Mouse (Mus musculus) midbrain, embryonic 13.5 days (tissue): ENCODE measurements at regions not wholly inside any gene's neighbourhood (a gene's known extent, or its start where the extent isn't known, plus 50 kb on each side); places are given as distances from the start of the nearest gene placed in this dataset.

ENCODE experiments used
- ATAC-seq: fragments of 200-750 bp; cut with Nextera tagmentation; 2 replicates; pipeline ENCODE4 v1.8.0; 2017; ENCODE audit warnings: mild to moderate bottlenecking, moderate TSS enrichment, moderate library complexity
- H3K27ac ChIP-seq: fragments of 300-500 bp; sonication (generic); 2 replicates; pipeline ENCODE4 v1.5.1; 2015; ENCODE audit warnings: inconsistent platforms, mild to moderate bottlenecking, moderate library complexity
- H3K27me3 ChIP-seq: fragments of 300-500 bp; sonication (generic); 2 replicates; pipeline ENCODE4 v1.6.1; 2015; ENCODE audit warnings: mild to moderate bottlenecking, inconsistent platforms
- H3K36me3 ChIP-seq: fragments of 300-500 bp; sonication (generic); 2 replicates; pipeline ENCODE4 v1.6.1; 2015; ENCODE audit warnings: mild to moderate bottlenecking, inconsistent platforms
- H3K4me1 ChIP-seq: fragments of 300-500 bp; sonication (generic); replicated peaks from 2 replicates; pipeline ENCODE4 v1.6.1; 2015; ENCODE audit warnings: inconsistent platforms
- H3K4me2 ChIP-seq: fragments of 300-500 bp; sonication (generic); replicated peaks from 2 replicates; pipeline ENCODE4 v1.6.1; 2015; ENCODE audit warnings: moderate library complexity, mild to moderate bottlenecking, inconsistent platforms
- H3K4me3 ChIP-seq: fragments of 300-500 bp; sonication (generic); replicated peaks from 2 replicates; pipeline ENCODE4 v1.5.1; 2015; ENCODE audit warnings: mild to moderate bottlenecking, inconsistent platforms
- H3K9ac ChIP-seq: fragments of 300-500 bp; sonication (generic); replicated peaks from 2 replicates; pipeline ENCODE4 v1.6.1; 2015; ENCODE audit warnings: mild to moderate bottlenecking, inconsistent platforms
- H3K9me3 ChIP-seq: fragments of 300-500 bp; sonication (generic); 2 replicates; pipeline ENCODE4 v1.6.1; 2016; ENCODE audit warnings: mild to moderate bottlenecking, inconsistent platforms
- WGBS: fragments of 180-500 bp; shearing (Covaris S2); methylation state at CpG from one replicate; pipeline ENCODE4 v1.1.7; 2015; 5-methylcytosine and 5-hydroxymethylcytosine counted together

DNA sequence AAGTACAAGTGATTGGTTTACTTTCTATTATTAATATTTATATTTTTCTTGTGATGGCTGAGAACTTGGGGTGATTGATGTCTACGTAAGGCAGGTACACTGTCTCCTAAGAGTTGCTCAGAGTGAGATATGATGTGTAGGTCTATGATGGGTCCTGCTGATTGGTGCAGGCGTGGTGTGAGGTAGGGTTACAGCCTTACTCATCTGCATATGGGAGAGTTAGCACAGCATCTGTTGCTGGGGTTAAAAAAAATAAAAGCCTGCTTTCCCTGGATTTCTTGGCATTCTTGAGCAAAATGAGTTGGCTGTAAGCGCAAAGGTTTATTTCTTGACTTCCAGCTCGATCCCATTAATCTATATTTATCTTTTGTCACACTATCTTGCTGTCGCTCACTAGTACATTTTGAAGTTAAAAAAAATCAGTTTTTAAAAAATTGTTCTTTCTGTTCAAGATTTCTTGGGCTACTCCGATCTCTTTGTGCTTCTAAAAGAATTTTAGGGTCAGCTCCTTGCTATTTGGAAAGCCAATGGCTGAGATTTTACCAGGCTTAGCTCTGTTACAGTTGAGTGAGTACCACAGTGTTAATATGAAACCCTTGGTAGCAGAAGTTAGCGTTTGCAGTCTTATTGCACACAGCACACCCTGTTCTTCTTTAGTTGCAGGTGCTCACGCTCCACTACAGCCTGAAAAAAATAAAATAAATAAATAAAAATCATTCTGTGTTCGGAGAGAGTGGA lies 482.0 kb downstream of the Plekhb2 start:
- no peak overlapping the region for H3K4me2 ChIP-seq
- H3K9me3 ChIP-seq = no peaks in the 10 kb centered on the region
- H3K36me3 ChIP-seq = no peaks in the 10 kb centered on the region
- ATAC-seq = no peak
- no peaks in the 10 kb centered on the region for H3K4me1 ChIP-seq
- WGBS = 84% methylated on average over 9 of the region's 9 CpGs
- H3K27ac ChIP-seq = no peak overlapping the region
- H3K4me3 ChIP-seq = no peak overlapping the region
- H3K9ac ChIP-seq = no peak overlapping the region
- H3K27me3 ChIP-seq = no peaks in the 10 kb centered on the region

DNA sequence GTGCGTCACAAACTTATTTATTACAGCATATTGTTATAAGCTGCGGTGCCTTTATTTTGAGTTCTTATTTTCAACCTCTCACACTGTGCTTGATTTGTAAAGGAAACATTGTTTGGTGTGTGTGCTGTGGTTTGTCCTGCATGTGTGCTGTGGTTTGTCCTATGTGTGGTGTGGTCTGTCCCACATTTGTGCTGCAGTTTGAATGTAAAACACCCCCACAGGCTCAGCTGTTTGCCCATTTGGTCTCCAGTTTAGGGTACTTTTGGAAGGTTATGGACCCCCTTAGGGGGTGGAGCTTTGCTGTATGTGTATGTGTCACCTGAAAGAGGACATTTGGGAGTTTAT lies 482.5 kb downstream of the Plekhb2 start:
- 94% methylated on average over 2 of the region's 2 CpGs for WGBS
- no peak for ATAC-seq
- H3K36me3 ChIP-seq = no peaks in the 10 kb centered on the region

DNA sequence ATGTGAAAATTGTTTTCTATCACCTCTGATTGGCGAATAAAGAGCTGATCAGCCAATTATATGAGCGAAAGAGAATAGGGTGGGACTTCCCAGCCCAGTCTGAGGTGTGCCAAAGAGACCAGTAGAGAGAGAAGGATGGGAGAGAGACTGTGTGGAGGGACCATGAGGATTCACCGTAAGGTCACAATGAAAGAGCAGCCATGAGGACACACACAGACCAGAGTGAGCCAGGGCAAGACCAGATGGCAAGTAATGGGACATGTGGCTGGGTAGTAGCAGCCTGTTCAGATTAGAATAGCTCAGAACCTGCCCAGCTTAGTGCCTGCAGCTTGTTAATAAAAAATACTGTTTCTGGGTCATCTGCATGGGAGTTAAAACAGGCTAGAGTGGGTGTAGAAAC lies 487.9 kb downstream of the Plekhb2 start:
- Histone ChIP-seq H3K4me1 (no peaks in the 10 kb centered on the region), H3K27ac (no peak overlapping the region), H3K36me3 (no peaks in the 10 kb centered on the region), H3K4me2 (no peak overlapping the region), H3K9ac (no peak overlapping the region), H3K9me3 (no peaks in the 10 kb centered on the region), H3K4me3 (no peak overlapping the region), H3K27me3 (no peaks in the 10 kb centered on the region)
- ATAC-seq = no peak
- WGBS = 92% methylated on average over 3 of the region's 3 CpGs

More for the DNA sequence above, 482.5 kb downstream of the Plekhb2 start:
- H3K4me2 ChIP-seq = no peak overlapping the region
- no peaks in the 10 kb centered on the region for H3K27me3 ChIP-seq
- H3K4me3 ChIP-seq = no peak overlapping the region
- no peaks in the 10 kb centered on the region for H3K9me3 ChIP-seq
- H3K27ac ChIP-seq = no peak overlapping the region
- no peak overlapping the region for H3K9ac ChIP-seq
- no peaks in the 10 kb centered on the region for H3K4me1 ChIP-seq

DNA sequence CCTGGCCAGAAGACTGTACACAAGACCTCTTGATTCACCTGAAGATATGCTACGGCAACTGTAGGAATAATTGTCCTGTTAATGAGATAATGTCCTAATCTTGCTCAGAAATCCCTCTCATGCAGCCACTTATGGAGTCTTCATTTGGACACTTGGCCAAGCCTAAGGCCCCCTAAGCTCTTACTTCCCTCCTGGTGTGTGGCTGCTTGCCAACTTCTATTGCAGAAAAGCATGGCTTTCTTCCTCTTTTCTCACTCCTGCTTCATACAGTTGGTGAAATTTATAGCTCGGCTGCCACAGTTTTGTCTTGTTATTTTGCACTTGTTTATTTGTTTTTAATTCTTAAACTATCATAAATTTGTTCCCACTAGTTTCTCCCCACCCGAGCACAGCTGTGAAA lies 488.4 kb downstream of the Plekhb2 start:
- H3K4me1 ChIP-seq = no peaks in the 10 kb centered on the region
- 86% methylated on average over 3 of the region's 3 CpGs for WGBS
- no peaks in the 10 kb centered on the region for H3K27me3 ChIP-seq
- ATAC-seq = no peak
- no peaks in the 10 kb centered on the region for H3K36me3 ChIP-seq
- no peak overlapping the region for H3K4me2 ChIP-seq
- H3K9ac ChIP-seq = no peak overlapping the region
- no peak overlapping the region for H3K27ac ChIP-seq
- H3K4me3 ChIP-seq = no peak overlapping the region
- no peaks in the 10 kb centered on the region for H3K9me3 ChIP-seq

DNA sequence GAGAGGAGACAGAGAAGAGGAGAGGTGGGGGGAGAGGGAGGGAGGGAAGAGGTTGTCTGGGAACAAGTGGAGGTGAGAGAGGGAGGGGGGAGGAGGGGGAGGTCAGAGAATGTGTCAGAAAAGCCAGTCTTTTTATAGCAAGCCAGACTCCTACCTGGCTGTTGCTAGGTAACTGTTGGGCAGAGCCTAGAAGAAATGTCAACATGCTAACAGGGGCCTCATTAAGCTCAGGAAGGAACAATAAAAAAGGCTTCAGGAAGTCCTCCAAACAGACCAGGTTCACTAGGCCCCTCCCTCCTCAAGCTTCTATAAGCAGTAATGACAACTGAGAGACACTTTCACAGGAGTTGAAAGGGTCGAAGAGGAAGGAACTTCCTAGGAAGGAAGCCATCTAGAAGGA lies 494.8 kb downstream of the Plekhb2 start:
- Histone ChIP-seq H3K4me1 (no peaks in the 10 kb centered on the region), H3K9ac (no peak overlapping the region), H3K27me3 (no peaks in the 10 kb centered on the region), H3K4me2 (no peak overlapping the region), H3K27ac (no peak overlapping the region), H3K9me3 (no peaks in the 10 kb centered on the region), H3K36me3 (no peaks in the 10 kb centered on the region), H3K4me3 (no peak overlapping the region)
- ATAC-seq = no peak
- WGBS = 68% methylated on average over 1 of the region's 1 CpGs

DNA sequence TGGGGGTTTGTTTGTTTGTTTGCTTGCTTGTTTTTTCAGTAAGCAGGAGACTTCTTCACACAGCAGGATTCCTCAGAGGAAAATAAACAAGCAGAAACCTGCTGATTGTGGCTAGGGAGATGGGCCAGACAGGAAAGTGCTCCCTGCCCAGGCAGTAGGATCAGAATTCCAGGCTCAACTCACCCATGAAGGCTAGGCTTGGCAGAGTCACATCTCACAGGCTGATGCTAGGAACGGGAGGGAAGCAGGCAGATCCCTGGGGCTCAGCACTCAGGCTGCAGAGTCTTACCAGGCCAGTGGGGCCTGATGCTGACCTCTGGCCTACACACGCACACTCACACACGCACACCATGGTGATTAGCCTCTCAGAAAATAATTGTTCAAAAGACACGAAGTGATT lies 498.5 kb downstream of the Plekhb2 start:
- no peaks in the 10 kb centered on the region for H3K9me3 ChIP-seq
- no peak for ATAC-seq
- no peak overlapping the region for H3K27ac ChIP-seq
- H3K9ac ChIP-seq = no peak overlapping the region
- H3K4me3 ChIP-seq = no peak overlapping the region
- H3K4me1 ChIP-seq = no peaks in the 10 kb centered on the region
- WGBS = 63% methylated on average over 4 of the region's 4 CpGs
- no peaks in the 10 kb centered on the region for H3K36me3 ChIP-seq
- H3K4me2 ChIP-seq = no peak overlapping the region
- H3K27me3 ChIP-seq = no peaks in the 10 kb centered on the region

DNA sequence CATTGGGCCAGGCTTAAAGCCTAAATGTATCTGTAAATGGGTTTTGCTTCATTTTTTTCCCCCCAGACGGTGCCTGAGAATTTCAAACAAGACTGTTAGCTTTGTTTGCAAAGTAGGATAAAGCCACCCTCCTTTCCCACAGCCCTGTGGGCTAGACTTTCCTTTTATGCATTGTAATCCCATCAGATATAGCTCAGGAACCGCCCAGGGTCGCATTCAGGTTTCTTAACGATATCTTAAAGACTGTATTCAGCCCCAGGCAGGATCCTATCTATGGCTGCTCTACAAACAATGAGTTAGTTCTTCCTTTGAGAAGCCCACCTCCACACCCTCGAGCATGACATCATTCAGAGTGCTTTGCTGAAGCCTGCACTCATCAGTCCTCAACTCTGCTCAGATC lies 509.2 kb downstream of the Plekhb2 start:
- Histone ChIP-seq H3K27ac (no peak overlapping the region), H3K9ac (no peak overlapping the region), H3K27me3 (no peaks in the 10 kb centered on the region), H3K4me2 (no peak overlapping the region), H3K4me1 (0 out of 2 replicates have a peak, but pooled peaks cover 5% of the 10 kb centered on the region), H3K36me3 (no peaks in the 10 kb centered on the region), H3K4me3 (no peak overlapping the region), H3K9me3 (no peaks in the 10 kb centered on the region)
- WGBS = 20% methylated on average over 5 of the region's 5 CpGs
- ATAC-seq = 0 out of 2 replicates have a peak, but pooled peaks have one; percentile 43

DNA sequence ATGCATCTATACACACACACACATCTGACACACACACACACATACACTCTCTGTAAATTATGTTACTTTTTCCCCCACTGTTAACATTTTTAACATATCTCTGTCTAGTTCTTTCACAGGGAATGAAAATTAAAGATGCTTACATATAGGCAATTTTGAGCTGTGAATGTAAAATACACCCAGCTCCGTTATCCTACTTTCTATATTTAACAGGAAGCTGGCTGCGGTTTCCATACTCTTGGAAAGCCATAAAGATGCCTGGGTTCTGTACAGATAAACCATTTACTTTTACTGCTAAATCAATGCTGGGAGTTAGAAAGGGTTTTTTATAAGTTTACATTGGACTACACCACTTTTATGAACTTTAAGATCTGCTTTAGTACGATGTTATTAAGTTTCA lies 511.7 kb downstream of the Plekhb2 start:
- Histone ChIP-seq H3K4me3 (no peak overlapping the region), H3K9ac (no peak overlapping the region), H3K4me1 (0 out of 2 replicates have a peak, but pooled peaks cover 5% of the 10 kb centered on the region), H3K9me3 (no peaks in the 10 kb centered on the region), H3K27ac (no peak overlapping the region), H3K27me3 (no peaks in the 10 kb centered on the region), H3K36me3 (no peaks in the 10 kb centered on the region), H3K4me2 (no peak overlapping the region)
- no peak for ATAC-seq
- 91% methylated on average over 3 of the region's 3 CpGs for WGBS

DNA sequence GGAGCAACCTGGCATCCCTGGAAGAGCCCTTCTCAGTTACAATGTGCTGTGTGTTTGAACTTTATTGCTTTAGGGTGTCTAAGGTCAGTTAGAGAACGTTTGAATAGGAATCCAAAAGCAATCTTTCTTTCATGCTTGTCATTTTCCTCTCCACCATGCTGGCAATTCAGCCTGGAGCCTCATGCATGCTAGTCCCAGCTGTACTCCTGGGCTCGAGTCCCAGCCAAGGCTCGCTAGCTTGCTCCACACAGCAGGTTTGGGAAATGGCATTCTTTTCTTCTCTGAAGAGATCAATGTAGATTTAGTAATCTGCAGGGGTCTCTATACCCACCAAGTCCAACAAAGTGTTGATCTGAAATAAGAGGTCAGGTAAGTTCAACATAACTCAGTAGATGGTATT lies 513.1 kb downstream of the Plekhb2 start:
- Histone ChIP-seq H3K27me3 (no peaks in the 10 kb centered on the region), H3K9ac (no peak overlapping the region)
- ATAC-seq = no peak

DNA sequence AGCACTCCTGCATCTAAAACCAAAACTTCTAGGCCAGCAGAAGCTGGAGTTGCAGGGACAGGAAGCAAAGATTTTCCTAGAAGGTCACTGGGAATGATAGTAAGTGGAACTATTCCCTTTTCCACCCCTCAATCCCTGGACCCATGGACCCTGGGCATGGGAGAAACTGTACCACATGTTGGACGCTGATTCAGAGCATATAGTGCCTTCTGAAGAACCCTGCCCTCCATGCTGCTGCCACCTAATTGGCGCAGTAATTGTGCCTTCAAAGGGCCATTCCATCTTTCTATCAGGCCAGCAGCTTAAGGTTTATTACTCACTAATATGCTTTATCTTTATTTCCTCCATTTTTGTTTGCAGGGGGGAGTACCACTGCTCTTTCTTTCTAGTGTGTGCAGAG lies 516.8 kb downstream of the Plekhb2 start:
- Histone ChIP-seq H3K4me3 (no peak overlapping the region), H3K4me1 (no peaks in the 10 kb centered on the region), H3K9me3 (no peaks in the 10 kb centered on the region), H3K27ac (no peak overlapping the region), H3K36me3 (no peaks in the 10 kb centered on the region), H3K27me3 (no peaks in the 10 kb centered on the region), H3K4me2 (no peak overlapping the region), H3K9ac (no peak overlapping the region)
- no peak for ATAC-seq
- WGBS = 97% methylated on average over 2 of the region's 2 CpGs

More for the DNA sequence above, 513.1 kb downstream of the Plekhb2 start:
- H3K4me3 ChIP-seq = no peak overlapping the region
- 65% methylated on average over 3 of the region's 3 CpGs for WGBS
- H3K36me3 ChIP-seq = no peaks in the 10 kb centered on the region
- H3K4me2 ChIP-seq = no peak overlapping the region
- 0 out of 2 replicates have a peak, but pooled peaks cover 5% of the 10 kb centered on the region for H3K4me1 ChIP-seq
- H3K27ac ChIP-seq = no peak overlapping the region
- H3K9me3 ChIP-seq = no peaks in the 10 kb centered on the region

DNA sequence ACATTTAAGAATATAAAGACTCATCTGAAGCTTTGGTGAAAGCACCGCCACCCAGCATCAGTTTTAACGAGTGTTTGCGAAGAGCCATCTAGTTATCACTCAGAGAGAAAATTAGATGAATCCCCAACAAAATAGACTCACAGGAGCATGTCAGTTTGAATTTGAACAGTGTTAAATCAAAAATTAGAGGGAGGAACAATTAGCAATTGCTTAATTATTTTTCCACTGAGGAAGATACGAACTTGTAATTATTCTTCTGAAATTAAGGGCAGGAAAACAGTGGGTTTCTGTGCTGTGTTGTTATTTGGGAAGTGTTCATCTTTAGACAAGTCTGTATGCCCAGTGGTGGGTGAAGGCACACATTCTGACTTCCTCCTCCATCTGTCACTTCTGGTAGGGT lies 523.0 kb downstream of the Plekhb2 start:
- no peaks in the 10 kb centered on the region for H3K36me3 ChIP-seq
- H3K9me3 ChIP-seq = no peaks in the 10 kb centered on the region
- H3K4me3 ChIP-seq = no peak overlapping the region
- H3K4me2 ChIP-seq = no peak overlapping the region
- 85% methylated on average over 4 of the region's 4 CpGs for WGBS
- H3K27ac ChIP-seq = no peak overlapping the region
- H3K9ac ChIP-seq = no peak overlapping the region
- H3K4me1 ChIP-seq = no peaks in the 10 kb centered on the region
- no peaks in the 10 kb centered on the region for H3K27me3 ChIP-seq
- ATAC-seq = no peak

DNA sequence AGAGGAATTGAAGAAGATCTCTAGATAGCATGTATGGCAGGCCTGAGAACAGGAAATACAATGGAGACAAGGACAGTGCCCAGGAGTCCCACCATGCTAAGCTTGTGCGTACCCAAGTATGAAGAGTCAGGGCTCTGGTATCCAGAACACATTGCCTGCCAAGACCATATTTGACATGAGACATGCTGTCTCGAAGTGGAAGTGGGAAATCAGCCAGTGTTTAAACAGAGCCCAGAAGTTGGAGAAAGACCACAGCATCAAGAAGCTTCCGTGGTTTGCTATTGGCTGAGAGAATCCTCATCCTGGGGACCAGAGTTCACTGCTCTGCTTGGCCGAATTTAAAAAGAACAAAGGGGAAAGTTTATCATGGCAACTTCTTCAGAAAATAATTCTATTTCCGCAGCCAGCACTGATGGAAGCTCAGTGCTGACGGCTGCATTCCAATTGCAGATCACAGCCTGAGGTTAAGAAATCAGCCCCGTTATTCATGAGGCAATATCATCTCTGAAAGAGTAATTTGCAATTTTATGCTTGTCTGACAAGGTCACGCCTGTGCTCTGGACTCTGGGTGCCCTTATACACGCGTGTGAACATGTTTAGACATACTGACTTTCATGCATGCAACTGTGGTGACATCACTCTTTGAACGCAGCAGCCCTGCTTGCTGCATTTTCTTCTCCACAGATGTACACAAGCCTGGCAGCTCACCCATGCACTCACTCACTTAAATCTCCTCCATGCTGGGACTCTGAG lies 531.0 kb downstream of the Plekhb2 start:
- ATAC-seq = no peak
- Histone ChIP-seq H3K4me1 (no peaks in the 10 kb centered on the region), H3K9me3 (no peaks in the 10 kb centered on the region), H3K27me3 (no peaks in the 10 kb centered on the region), H3K4me3 (no peak overlapping the region), H3K36me3 (no peaks in the 10 kb centered on the region), H3K9ac (no peak overlapping the region), H3K4me2 (no peak overlapping the region), H3K27ac (no peak overlapping the region)
- WGBS = 73% methylated on average over 11 of the region's 11 CpGs
